Mouse (Mus musculus) cerebellum, adult 2 months (tissue): ENCODE measurements at regions not wholly inside any gene's neighbourhood (a gene's known extent, or its start where the extent isn't known, plus 50 kb on each side); places are given as distances from the start of the nearest gene placed in this dataset.

ENCODE experiments used
- CTCF ChIP-seq: fragments of 200-500 bp; IDR thresholded peaks from 2 replicates; pipeline ENCODE4 v1.5.1; 2011; ENCODE audit warnings: low read depth, mild to moderate bottlenecking, control low read depth, low read length, moderate library complexity, borderline replicate concordance; ENCODE audit not compliant: insufficient read depth
- POLR2A ChIP-seq: fragments of 200-500 bp; IDR thresholded peaks from 2 replicates; pipeline ENCODE4 v1.6.1; 2011; ENCODE audit warnings: low read length, control low read depth, borderline replicate concordance; ENCODE audit not compliant: insufficient read depth

GRCm38 (mm10) chr1:137966151-137966836, 209.2 kb downstream of the Ptprc start:
- TF ChIP-seq POLR2A (no peak), CTCF (no peak)
